Mouse (Mus musculus) neural tube, embryonic 11.5 days (tissue): ENCODE measurements around the gene Sox11. TPM values are rescaled to one million over a fixed set of nuclear protein-coding genes. Genes with fewer than 3 reads are reported as not detected.

Source experiments
- ATAC-seq: fragments of 200-750 bp; cut with Nextera tagmentation; 2 replicates; pipeline ENCODE4 v1.8.0; 2017; ENCODE audit warnings: moderate number of reproducible peaks, mild to moderate bottlenecking, moderate TSS enrichment, moderate library complexity; ENCODE audit not compliant: insufficient read depth, low FRiP score, low TSS enrichment
- DNase-seq: peaks from one replicate; pipeline ENCODE4 v3.0.0-alpha.2; 2015; ENCODE audit warnings: low spot score
- H3K27ac ChIP-seq: fragments of 300-500 bp; sonication (generic); 2 replicates; pipeline ENCODE4 v1.5.1; 2014; ENCODE audit warnings: low read depth, mild to moderate bottlenecking, low read length
- H3K27me3 ChIP-seq: fragments of 300-500 bp; sonication (generic); 2 replicates; pipeline ENCODE4 v1.6.1; 2014; ENCODE audit warnings: mild to moderate bottlenecking, low read length, mixed read lengths; ENCODE audit not compliant: control insufficient read depth, insufficient read depth
- H3K36me3 ChIP-seq: fragments of 300-500 bp; sonication (generic); 2 replicates; pipeline ENCODE4 v1.6.1; 2014; ENCODE audit warnings: mild to moderate bottlenecking, low read length, moderate library complexity, mixed read lengths; ENCODE audit not compliant: control insufficient read depth, insufficient read depth
- H3K4me1 ChIP-seq: fragments of 300-500 bp; sonication (generic); 2 replicates; pipeline ENCODE4 v1.6.1; 2014; ENCODE audit warnings: low read length, mixed read lengths; ENCODE audit not compliant: control insufficient read depth, insufficient read depth
- H3K4me2 ChIP-seq: fragments of 300-500 bp; sonication (generic); 2 replicates; pipeline ENCODE4 v1.6.1; 2014; ENCODE audit warnings: low read depth, mild to moderate bottlenecking, moderate library complexity
- H3K4me3 ChIP-seq: fragments of 300-500 bp; sonication (generic); 2 replicates; pipeline ENCODE4 v1.5.1; 2014; ENCODE audit warnings: low read depth, low read length
- H3K9ac ChIP-seq: fragments of 300-500 bp; sonication (generic); 2 replicates; pipeline ENCODE4 v1.6.1; 2014; ENCODE audit warnings: mild to moderate bottlenecking, low read length
- H3K9me3 ChIP-seq: fragments of 300-500 bp; sonication (generic); 2 replicates; pipeline ENCODE4 v1.6.1; 2016; ENCODE audit warnings: low read length; ENCODE audit not compliant: control insufficient read depth
- WGBS: fragments of 180-500 bp; shearing (Covaris S2); extraction: QIAGEN DNeasy Blood & Tissue Kit; methylation state at CpG from one replicate; pipeline ENCODE4 v1.1.7; 2014; 5-methylcytosine and 5-hydroxymethylcytosine counted together
- polyA plus RNA-seq: library from polyadenylated mRNA; unstranded; fragments of >200 nt; fragmentation: Nextera tagmentation; extraction: Ambion mirVana; gene quantifications from 2 replicates; pipeline ENCODE4 v1.2.1, GENCODE M21; 2014

Gene Sox11
- polyA plus RNA-seq, 1 experiment from 2014 or later: 601 TPM

DNA sequence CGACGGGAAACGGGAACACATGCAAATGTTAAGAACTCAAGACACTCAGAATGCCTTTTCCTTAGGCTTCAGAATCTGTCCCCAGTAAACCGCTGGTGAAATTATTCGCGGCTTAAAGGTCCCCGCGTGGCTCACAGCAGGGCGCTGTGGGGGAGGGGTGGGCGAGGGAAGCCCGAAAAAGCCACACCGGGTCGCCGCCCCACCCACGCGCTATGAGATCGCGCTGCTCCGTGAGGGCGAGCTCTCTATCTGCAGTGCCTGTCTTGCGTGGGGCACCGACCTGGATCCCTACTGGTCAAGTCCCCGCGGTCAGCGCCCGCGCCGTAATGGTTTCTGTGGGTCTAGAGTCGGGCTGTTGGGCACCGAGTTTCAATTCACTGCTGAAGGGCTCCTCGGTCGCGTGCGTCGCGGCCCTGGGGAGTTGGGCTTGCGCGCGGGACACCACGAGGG lies 3.6 kb downstream of the Sox11 start:
- under 1% methylated on average over 34 of the region's 40 CpGs for WGBS
- Histone ChIP-seq H3K9me3 (no peaks in the 10 kb centered on the region), H3K4me3 (peak overlapping the region; percentile 99), H3K9ac (peak overlapping the region; percentile 99), H3K4me2 (peak overlapping the region; percentile 46), H3K4me1 (peaks cover 6% of the 10 kb centered on the region; the same call in 1 of the 2 replicates), H3K36me3 (peaks cover 2% of the 10 kb centered on the region; the same call in 1 of the 2 replicates), H3K27ac (peak overlapping the region; percentile 93), H3K27me3 (no peaks in the 10 kb centered on the region)
- DNase-seq (peak; percentile 67), ATAC-seq (no peak)

DNA sequence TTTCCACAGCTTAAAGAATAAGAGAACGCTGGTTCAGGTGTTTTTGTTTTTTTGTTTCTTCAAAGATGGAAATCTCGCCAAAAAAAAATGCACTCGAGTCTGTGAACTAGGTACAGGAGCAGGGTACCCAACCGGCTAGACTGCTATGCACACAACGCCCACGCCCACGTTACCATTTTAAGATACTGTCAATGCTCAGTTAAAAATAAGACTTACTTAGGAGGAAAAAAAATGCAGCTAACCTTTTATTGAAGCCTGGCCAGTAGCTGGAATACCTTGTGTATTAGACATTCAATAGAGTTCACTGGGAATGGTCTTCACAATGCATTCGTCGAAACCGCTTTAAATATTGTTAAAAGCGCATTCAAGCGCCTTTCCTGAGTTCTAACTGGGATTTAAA lies 4.3 kb downstream of the Sox11 start:
- Histone ChIP-seq H3K27ac (peak overlapping the region; percentile 51; the same call in 1 of the 2 replicates), H3K4me1 (peaks cover 6% of the 10 kb centered on the region; the same call in 1 of the 2 replicates), H3K36me3 (peaks cover 2% of the 10 kb centered on the region; the same call in 1 of the 2 replicates), H3K9me3 (no peaks in the 10 kb centered on the region), H3K9ac (peak overlapping the region; percentile 99), H3K27me3 (no peaks in the 10 kb centered on the region), H3K4me3 (peak overlapping the region; percentile 99), H3K4me2 (peak overlapping the region; percentile 46)
- ATAC-seq (no peak), DNase-seq (no peak)
- 4% methylated on average over 12 of the region's 12 CpGs for WGBS

DNA sequence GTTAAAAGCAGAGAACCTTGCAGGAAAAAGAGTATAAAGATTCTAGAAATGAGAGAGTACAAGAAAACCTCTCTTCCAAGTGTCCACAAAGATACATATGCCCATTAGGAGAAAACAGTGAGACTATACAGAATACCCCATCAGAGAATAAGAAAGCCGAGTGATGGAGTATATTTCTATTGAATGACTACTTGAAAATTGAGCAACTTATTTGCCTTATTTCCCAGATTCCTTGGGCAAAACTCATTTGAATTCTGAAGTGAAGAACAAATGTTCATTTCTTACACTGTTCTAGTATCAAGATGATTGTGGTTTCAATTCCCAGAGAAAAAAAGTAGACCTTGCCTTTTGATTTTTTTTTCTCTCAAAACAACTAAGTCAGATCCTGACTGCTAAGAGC lies 4.9 kb downstream of the Sox11 start:
- Histone ChIP-seq H3K4me1 (peaks cover 6% of the 10 kb centered on the region; the same call in 1 of the 2 replicates), H3K9ac (peak overlapping the region; percentile 99), H3K27me3 (no peaks in the 10 kb centered on the region), H3K9me3 (no peaks in the 10 kb centered on the region), H3K27ac (peak overlapping the region; percentile 51; the same call in 1 of the 2 replicates), H3K4me2 (peak overlapping the region; percentile 46), H3K36me3 (peaks cover 2% of the 10 kb centered on the region; the same call in 1 of the 2 replicates), H3K4me3 (peak overlapping the region; percentile 99)
- DNase-seq (no peak), ATAC-seq (no peak)
- WGBS: 44% methylated on average over 1 of the region's 1 CpGs

GRCm38 (mm10) chr12:27336801-27337200 lies 5.6 kb downstream of the Sox11 start:
- no peaks in the 10 kb centered on the region for H3K27me3 ChIP-seq
- DNase-seq: no peak
- H3K9me3 ChIP-seq: no peaks in the 10 kb centered on the region
- peaks cover 2% of the 10 kb centered on the region; the same call in 1 of the 2 replicates for H3K36me3 ChIP-seq
- 54% methylated on average over 5 of the region's 5 CpGs for WGBS
- peak overlapping the region; percentile 99 for H3K4me3 ChIP-seq
- peak overlapping the region; percentile 47 for H3K9ac ChIP-seq
- ATAC-seq: no peak
- H3K4me1 ChIP-seq: peaks cover 6% of the 10 kb centered on the region; the same call in 1 of the 2 replicates
- peak overlapping the region; percentile 46 for H3K4me2 ChIP-seq
- H3K27ac ChIP-seq: no peak overlapping the region

- DNase-seq (no peak), ATAC-seq (no peak)
- H3K4me3 ChIP-seq: peak overlapping the region; percentile 99
- H3K36me3 ChIP-seq: peaks cover 2% of the 10 kb centered on the region; the same call in 1 of the 2 replicates
- H3K9ac ChIP-seq: peak overlapping the region; percentile 50
- 0 out of 2 replicates have a peak overlapping the region, but pooled peaks have one; percentile 49 for H3K27ac ChIP-seq
- no peaks in the 10 kb centered on the region for H3K9me3 ChIP-seq
- H3K27me3 ChIP-seq: no peaks in the 10 kb centered on the region
- peak overlapping the region; percentile 46 for H3K4me2 ChIP-seq
- peaks cover 6% of the 10 kb centered on the region; the same call in 1 of the 2 replicates for H3K4me1 ChIP-seq
- WGBS: 77% methylated on average over 7 of the region's 7 CpGs
These were observed 6.0 kb downstream of the Sox11 start for GRCm38 (mm10) chr12:27336336-27336735.

DNA sequence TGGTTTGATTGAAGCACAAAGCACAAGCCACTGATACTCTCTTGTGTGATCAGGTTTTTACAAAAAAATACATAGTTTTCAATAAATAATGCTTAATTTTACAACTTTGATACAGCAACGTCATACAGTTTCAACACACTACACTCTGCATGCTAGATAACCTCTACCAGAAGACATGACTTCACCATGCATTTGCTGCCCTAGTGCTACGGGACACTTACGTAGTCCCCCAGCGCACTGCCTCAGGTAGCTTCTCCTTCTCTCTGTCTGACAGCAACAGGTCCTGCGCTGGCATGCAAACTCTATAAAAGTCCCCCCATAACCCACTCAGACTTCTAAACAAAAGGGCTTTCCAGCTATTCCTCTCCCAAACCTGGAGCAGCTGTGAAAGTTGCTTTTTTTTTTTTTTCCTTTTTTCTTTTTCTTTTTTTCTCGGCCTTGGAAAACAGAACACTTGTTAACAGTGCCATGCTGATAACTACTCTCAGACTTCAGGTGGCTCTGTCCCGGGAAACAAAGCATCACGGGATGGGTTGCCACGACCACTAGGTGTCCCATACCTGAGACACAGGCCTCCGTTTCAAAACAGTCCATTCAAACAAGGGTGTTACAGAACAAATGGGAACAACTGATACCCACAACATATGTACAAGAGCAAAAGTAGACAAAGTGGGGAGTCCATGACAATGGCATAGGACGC lies 6.9 kb downstream of the Sox11 start:
- H3K36me3 ChIP-seq: peaks cover 2% of the 10 kb centered on the region; the same call in 1 of the 2 replicates
- H3K4me3 ChIP-seq: peak overlapping the region; percentile 3; the same call in 1 of the 2 replicates
- peak overlapping the region; percentile 46 for H3K4me2 ChIP-seq
- 69% methylated on average over 11 of the region's 11 CpGs for WGBS
- H3K9me3 ChIP-seq: no peaks in the 10 kb centered on the region
- no peak for ATAC-seq
- H3K9ac ChIP-seq: no peak overlapping the region
- 0 out of 2 replicates have a peak overlapping the region, but pooled peaks have one; percentile 8 for H3K27ac ChIP-seq
- H3K27me3 ChIP-seq: no peaks in the 10 kb centered on the region
- DNase-seq: no peak
- peaks cover 6% of the 10 kb centered on the region; the same call in 1 of the 2 replicates for H3K4me1 ChIP-seq

DNA sequence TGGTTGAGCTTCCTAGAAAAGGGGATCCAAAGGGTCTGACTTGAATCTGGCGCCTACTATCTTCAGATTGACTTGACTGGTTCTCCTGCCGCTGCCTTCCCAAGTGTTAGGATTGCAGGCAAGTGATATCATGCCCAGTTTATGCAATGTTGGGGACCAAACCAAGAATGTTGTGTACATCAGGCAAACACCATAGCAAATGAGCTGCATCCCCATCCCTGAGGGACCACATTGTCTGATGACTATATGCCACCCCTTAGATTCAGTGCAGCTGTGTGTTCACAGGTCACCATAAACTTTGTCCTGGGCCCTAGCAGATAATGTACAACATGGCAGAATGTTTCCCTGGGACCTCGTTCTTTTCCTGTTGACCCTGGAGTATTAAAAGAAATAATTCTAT lies 8.8 kb downstream of the Sox11 start:
- Histone ChIP-seq H3K4me3 (no peak overlapping the region), H3K9me3 (no peaks in the 10 kb centered on the region), H3K9ac (no peak overlapping the region), H3K27me3 (no peaks in the 10 kb centered on the region), H3K27ac (no peak overlapping the region), H3K36me3 (peaks cover 2% of the 10 kb centered on the region; the same call in 1 of the 2 replicates), H3K4me2 (no peak overlapping the region), H3K4me1 (peaks cover 6% of the 10 kb centered on the region; the same call in 1 of the 2 replicates)
- DNase-seq (no peak), ATAC-seq (0 out of 2 replicates have a peak, but pooled peaks have one; percentile 32)
- WGBS: 87% methylated on average over 3 of the region's 3 CpGs

GRCm38 (mm10) chr12:27323423-27323822 lies 19.0 kb downstream of the Sox11 start:
- Histone ChIP-seq H3K4me3 (no peak overlapping the region), H3K4me1 (no peaks in the 10 kb centered on the region), H3K36me3 (no peaks in the 10 kb centered on the region), H3K27ac (no peak overlapping the region), H3K9me3 (no peaks in the 10 kb centered on the region), H3K9ac (no peak overlapping the region), H3K4me2 (no peak overlapping the region), H3K27me3 (no peaks in the 10 kb centered on the region)
- ATAC-seq (no peak), DNase-seq (no peak)
- whole genome bisulfite sequencing: 71% methylated on average over 1 of the region's 1 CpGs
